Mouse (Mus musculus) liver, adult 2 months (tissue): ENCODE measurements at regions not wholly inside any gene's neighbourhood (a gene's known extent, or its start where the extent isn't known, plus 50 kb on each side); places are given as distances from the start of the nearest gene placed in this dataset.
"Not testable (repeated sequence)": the region's sequence is repeated elsewhere in the genome, so short reads cannot be mapped to it uniquely, and the experiment has no call there.

Experiments
- CTCF ChIP-seq: fragments of 200-500 bp; IDR thresholded peaks from 2 replicates; pipeline ENCODE4 v1.5.1; 2011; ENCODE audit warnings: low read depth, low read length, control low read depth
- POLR2A ChIP-seq: fragments of 200-500 bp; IDR thresholded peaks from 2 replicates; pipeline ENCODE4 v1.6.1; 2011; ENCODE audit warnings: low read length, control low read depth; ENCODE audit not compliant: insufficient read depth; ENCODE audit errors: extremely low read depth

GRCm38 (mm10) chr17:4887331-4887730 is 106.8 kb upstream of the Arid1b start:
- not testable (repeated sequence) for TF ChIP-seq CTCF, POLR2A
